Mouse (Mus musculus) ES-E14 (cell line): ENCODE results near the gene Pacsin1. TPM values are rescaled to one million over a fixed set of nuclear protein-coding genes. Genes with fewer than 3 reads are reported as not detected.
A peak's percentile ranks its signal among the peaks of the same experiment; 100 is the strongest.

Experiments used
- DNase-seq: peaks from one replicate; pipeline ENCODE4 v3.0.0-alpha.2; 2013; ENCODE audit warnings: low read depth, low spot score
- H3K27ac ChIP-seq: 2 replicates; pipeline ENCODE4 v1.5.1; 2012; ENCODE audit warnings: low read depth, mild to moderate bottlenecking, low read length, moderate library complexity, mixed read lengths; ENCODE audit not compliant: poor library complexity, insufficient read depth, severe bottlenecking
- H3K36me3 ChIP-seq: 2 replicates; pipeline ENCODE4 v1.6.1; 2012; ENCODE audit warnings: mild to moderate bottlenecking, low read length, moderate library complexity, mixed read lengths; ENCODE audit not compliant: control insufficient read depth, poor library complexity, insufficient read depth, severe bottlenecking
- H3K4me1 ChIP-seq, 2 experiments: fragments of 150-350 bp in 1 of 2; sonication (generic) in 1 of 2; 2 replicates each; pipeline ENCODE4 v1.6.1; 2012; ENCODE audit warnings: low read length in 2 of 2, mild to moderate bottlenecking in 1 of 2, mixed read lengths in 1 of 2; ENCODE audit not compliant: control insufficient read depth in 2 of 2, insufficient read depth in 2 of 2, poor library complexity in 1 of 2
- H3K4me3 ChIP-seq, 2 experiments: fragments of 150-350 bp in 1 of 2; sonication (generic) in 1 of 2; 2 replicates each; pipeline ENCODE4 v1.5.1; 2012; ENCODE audit warnings: low read length in 2 of 2, low read depth in 1 of 2, mild to moderate bottlenecking in 1 of 2, mixed read lengths in 1 of 2; ENCODE audit not compliant: insufficient read depth in 1 of 2, poor library complexity in 1 of 2, severe bottlenecking in 1 of 2
- H3K9ac ChIP-seq: 2 replicates; pipeline ENCODE4 v1.6.1; 2012; ENCODE audit warnings: low read depth, mild to moderate bottlenecking, low read length, mixed read lengths; ENCODE audit not compliant: poor library complexity, insufficient read depth, severe bottlenecking
- H3K9me3 ChIP-seq: fragments of 150-350 bp; sonication (generic); 2 replicates; pipeline ENCODE4 v1.6.1; 2012; ENCODE audit warnings: low read depth, mild to moderate bottlenecking, low read length; ENCODE audit not compliant: control insufficient read depth, insufficient read depth
- CHD2 ChIP-seq: IDR thresholded peaks from 2 replicates; pipeline ENCODE4 v1.6.1; 2014; ENCODE audit warnings: mild to moderate bottlenecking, low read depth, low read length, inconsistent platforms
- HCFC1 ChIP-seq: IDR thresholded peaks from 2 replicates; pipeline ENCODE4 v1.6.1; 2012; ENCODE audit warnings: low read length, inconsistent platforms, borderline replicate concordance; ENCODE audit not compliant: insufficient read depth
- MAFK ChIP-seq: IDR thresholded peaks from 2 replicates; pipeline ENCODE4 v1.6.1; 2014; ENCODE audit warnings: mild to moderate bottlenecking, low read depth, low read length, inconsistent platforms; ENCODE audit not compliant: insufficient read depth
- ZC3H11A ChIP-seq: IDR thresholded peaks from 2 replicates; pipeline ENCODE4 v1.6.1; 2012; ENCODE audit warnings: low read depth, mild to moderate bottlenecking, inconsistent platforms, low read length, borderline replicate concordance
- ZNF384 ChIP-seq: IDR thresholded peaks from 2 replicates; pipeline ENCODE4 v1.6.1; 2012; ENCODE audit warnings: low read depth, low read length, inconsistent platforms
- in situ Hi-C, 2 experiments: fragments of 600-800 bp; cut with MboI; formaldehyde crosslinking; loops; one replicate each; pipeline ENCODE4 v1.15.1; 2025; ENCODE audit warnings: low sequenced_read_pairs in 2 of 2, inconsistent platforms in 1 of 2; ENCODE audit not compliant: unreplicated experiment in 2 of 2
- total RNA-seq: library from RNA; depleted of rRNA; stranded (reverse); fragments of 300-350 nt; gene quantifications from 2 replicates; pipeline ENCODE4 v1.2.3, GENCODE M21; 2012

The Pacsin1 gene
- total RNA-seq, 1 experiment: 7.9 TPM

DNA sequence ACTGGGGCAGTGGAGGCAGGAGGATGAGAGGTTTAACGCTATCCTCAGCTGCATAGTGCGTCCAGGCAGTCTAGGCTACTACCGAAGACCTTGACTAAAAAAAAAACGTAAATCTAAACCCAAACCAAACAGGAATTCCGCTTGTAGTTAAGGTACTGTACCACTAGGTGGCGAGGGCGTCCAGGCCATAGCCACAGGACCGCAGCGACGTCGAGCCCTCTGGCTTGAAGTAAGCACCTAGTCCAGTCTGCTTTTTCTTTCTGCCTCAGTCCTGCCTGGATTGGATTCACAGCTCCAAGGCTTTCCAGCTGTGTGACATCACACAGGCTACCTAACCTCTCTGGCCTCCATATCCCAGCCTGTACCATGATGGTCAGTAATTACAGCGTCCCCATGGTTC, 5.1 kb upstream of the Pacsin1 start:
- in situ Hi-C loops: no loop called here
- H3K4me1 ChIP-seq: peaks cover 3 to 14% of the 10 kb centered on the region in 2 experiments; a peak in 1 of 4 replicates
- H3K4me3 ChIP-seq: no peak overlapping the region
- H3K27ac ChIP-seq: no peak overlapping the region
- no peaks in the 10 kb centered on the region for H3K9me3 ChIP-seq
- no peak for DNase-seq
- H3K9ac ChIP-seq: no peak overlapping the region
- no peaks in the 10 kb centered on the region for H3K36me3 ChIP-seq
- peak; percentile 57; the same call in 1 of the 2 replicates for TF ChIP-seq ZC3H11A
- TF ChIP-seq HCFC1: no peak
- no peak for TF ChIP-seq CHD2
- TF ChIP-seq ZNF384: peak; percentile 90
- TF ChIP-seq MAFK: no peak

GRCm38 (mm10) chr17:27650586-27650985, 4.7 kb upstream of the Pacsin1 start:
- TF ChIP-seq MAFK (no peak), ZC3H11A (no peak), HCFC1 (no peak), ZNF384 (no peak), CHD2 (no peak)
- H3K4me3 ChIP-seq: no peak overlapping the region
- no peak for DNase-seq
- H3K9ac ChIP-seq: no peak overlapping the region
- H3K9me3 ChIP-seq: no peaks in the 10 kb centered on the region
- H3K27ac ChIP-seq: no peak overlapping the region
- H3K4me1 ChIP-seq: peaks cover 3 to 15% of the 10 kb centered on the region in 2 experiments; a peak in 1 of 4 replicates
- in situ Hi-C loops: no loop called here
- no peaks in the 10 kb centered on the region for H3K36me3 ChIP-seq

DNA sequence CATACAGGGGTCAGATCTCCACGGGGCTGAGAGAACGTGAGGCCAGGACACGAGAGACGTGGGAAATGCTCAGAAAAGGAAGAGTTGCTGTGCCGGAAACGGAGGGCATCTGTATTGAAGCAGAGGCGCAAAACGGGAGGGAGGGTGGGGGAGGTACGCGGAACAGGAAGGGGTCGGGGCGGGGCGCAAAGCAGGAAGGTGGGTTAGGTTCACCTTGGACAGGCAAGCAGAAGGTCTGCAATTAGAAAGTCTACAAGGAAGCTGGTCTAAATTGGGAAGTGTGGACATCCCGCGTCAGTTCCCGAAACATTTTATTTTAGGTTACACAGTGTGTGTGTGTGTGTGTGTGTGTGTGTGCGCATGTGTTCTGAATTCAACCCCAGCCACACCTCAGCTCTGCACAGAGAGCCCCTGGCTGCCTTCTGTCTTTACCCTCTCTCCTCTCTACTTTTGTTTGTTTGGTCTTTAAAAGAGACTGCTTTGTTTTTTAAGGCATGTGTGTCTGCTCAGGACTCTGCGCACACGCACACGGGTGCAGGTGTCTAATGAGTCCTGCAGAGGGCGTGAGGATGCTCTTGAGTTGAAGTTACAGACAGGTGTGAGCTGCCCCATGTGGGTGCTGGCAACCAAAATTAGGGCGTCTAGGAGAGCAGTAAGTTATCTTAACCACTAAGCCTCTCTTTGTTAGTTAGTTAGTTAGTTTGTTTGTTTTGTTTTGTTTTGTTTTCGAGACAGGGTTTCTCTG, 3.1 kb upstream of the Pacsin1 start:
- H3K36me3 ChIP-seq: no peaks in the 10 kb centered on the region
- no peak for TF ChIP-seq ZC3H11A
- no peak for TF ChIP-seq MAFK
- no peak for TF ChIP-seq CHD2
- no peak for TF ChIP-seq HCFC1
- no peak for TF ChIP-seq ZNF384
- H3K27ac ChIP-seq: no peak overlapping the region
- peaks cover 1 to 15% of the 10 kb centered on the region in 2 experiments; a peak in 1 of 4 replicates for H3K4me1 ChIP-seq
- H3K9me3 ChIP-seq: no peaks in the 10 kb centered on the region
- no peak overlapping the region for H3K9ac ChIP-seq
- in situ Hi-C loops: no loop called here
- H3K4me3 ChIP-seq: no peak overlapping the region; a peak in 1 of 4 replicates
- DNase-seq: no peak

- Histone ChIP-seq H3K9ac (no peak overlapping the region), H3K9me3 (no peaks in the 10 kb centered on the region), H3K4me3 (no peak overlapping the region), H3K27ac (no peak overlapping the region), H3K4me1 (peaks cover 1 to 15% of the 10 kb centered on the region in 2 experiments; a peak in 1 of 4 replicates), H3K36me3 (no peaks in the 10 kb centered on the region)
- in situ Hi-C loops: no loop called here
- no peak for TF ChIP-seq ZNF384
- TF ChIP-seq CHD2: no peak
- TF ChIP-seq HCFC1: no peak
- no peak for TF ChIP-seq MAFK
- no peak for TF ChIP-seq ZC3H11A
- DNase-seq: no peak
Observed at GRCm38 (mm10) chr17:27653253-27653959, 1.9 kb upstream of the Pacsin1 start.
